Mouse (Mus musculus) embryonic facial prominence, embryonic 14.5 days (tissue): ENCODE data around the gene Selenoh. TPM values are rescaled to one million over a fixed set of nuclear protein-coding genes. Genes with fewer than 3 reads are reported as not detected.

ENCODE experiments used
- ATAC-seq: fragments of 200-750 bp; cut with Nextera tagmentation; 2 replicates; pipeline ENCODE4 v1.8.0; 2017; ENCODE audit warnings: low read depth, moderate number of reproducible peaks, moderate TSS enrichment
- DNase-seq: peaks from one replicate; pipeline ENCODE4 v3.0.0-alpha.2; 2015; ENCODE audit warnings: low spot score
- H3K27ac ChIP-seq: fragments of 300-500 bp; sonication (generic); replicated peaks from 2 replicates; pipeline ENCODE4 v1.5.1; 2014; ENCODE audit warnings: low read depth, mild to moderate bottlenecking, low read length, moderate library complexity
- H3K27me3 ChIP-seq: fragments of 300-500 bp; sonication (generic); replicated peaks from 2 replicates; pipeline ENCODE4 v1.6.1; 2014; ENCODE audit warnings: low read length; ENCODE audit not compliant: control insufficient read depth, insufficient read depth
- H3K36me3 ChIP-seq: fragments of 300-500 bp; sonication (generic); 2 replicates; pipeline ENCODE4 v1.6.1; 2014; ENCODE audit warnings: low read length, mixed read lengths; ENCODE audit not compliant: control insufficient read depth, insufficient read depth
- H3K4me1 ChIP-seq: fragments of 300-500 bp; sonication (generic); 2 replicates; pipeline ENCODE4 v1.6.1; 2014; ENCODE audit warnings: antibody characterized with exemption, low read length; ENCODE audit not compliant: control insufficient read depth, insufficient read depth
- H3K4me2 ChIP-seq: fragments of 300-500 bp; sonication (generic); 2 replicates; pipeline ENCODE4 v1.6.1; 2014; ENCODE audit warnings: low read depth, mild to moderate bottlenecking, low read length, moderate library complexity, mixed read lengths
- H3K4me3 ChIP-seq: fragments of 300-500 bp; sonication (generic); 2 replicates; pipeline ENCODE4 v1.5.1; 2014; ENCODE audit warnings: low read depth, mild to moderate bottlenecking, low read length
- H3K9ac ChIP-seq: fragments of 300-500 bp; sonication (generic); 2 replicates; pipeline ENCODE4 v1.6.1; 2014; ENCODE audit warnings: low read depth, mild to moderate bottlenecking, low read length, moderate library complexity, mixed read lengths
- H3K9me3 ChIP-seq: fragments of 300-500 bp; sonication (generic); 2 replicates; pipeline ENCODE4 v1.6.1; 2016; ENCODE audit warnings: low read length; ENCODE audit not compliant: control insufficient read depth
- WGBS: fragments of 180-500 bp; shearing (Covaris S2); extraction: QIAGEN DNeasy Blood & Tissue Kit; methylation state at CpG from one replicate; pipeline ENCODE4 v1.1.7; 2014; 5-methylcytosine and 5-hydroxymethylcytosine counted together
- polyA plus RNA-seq: library from polyadenylated mRNA; unstranded; fragments of >200 nt; fragmentation: Nextera tagmentation; extraction: Ambion mirVana; gene quantifications from 2 replicates; pipeline ENCODE4 v1.2.1, GENCODE M21; 2014

The Selenoh gene
- polyA plus RNA-seq = 237 and 272 TPM in 2 replicates

DNA sequence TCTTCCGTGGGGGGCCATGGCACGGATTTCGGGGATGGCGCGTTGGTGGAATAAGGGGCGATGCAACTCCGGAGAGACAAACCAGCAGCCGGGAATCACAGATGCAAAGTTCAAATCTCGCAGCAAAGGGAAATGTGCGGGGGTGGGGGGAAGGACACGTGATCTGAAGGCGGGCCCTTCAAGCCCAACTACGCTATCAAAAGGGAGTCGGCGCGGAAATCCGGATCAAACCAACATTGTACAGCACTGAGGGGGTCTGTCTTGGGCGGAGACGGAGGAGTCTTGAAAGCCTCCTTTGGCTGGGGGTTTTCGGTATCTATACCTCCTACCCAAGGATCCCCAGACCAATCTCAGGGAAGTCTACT lies at the start of gene Selenoh:
Gene Selenoh (minus strand): TSS at position 202 of the 365 bp plus-strand sequence.
- H3K9ac ChIP-seq = peak within 1 kb of the TSS; percentile 96
- ATAC-seq (peak; percentile 98), DNase-seq (peak; percentile 98)
- H3K4me3 ChIP-seq = peak within 1 kb of the TSS; percentile 98
- no peaks in the 10 kb centered on the region for H3K9me3 ChIP-seq
- WGBS = under 1% methylated on average over 20 of the region's 20 CpGs
- peak within 1 kb of the TSS; percentile 93 for H3K27ac ChIP-seq
- peak within 1 kb of the TSS; percentile 60 for H3K4me2 ChIP-seq
- peaks cover 42% of the 10 kb centered on the region for H3K36me3 ChIP-seq
- H3K27me3 ChIP-seq = no peaks in the 10 kb centered on the region
- peaks cover 7% of the 10 kb centered on the region for H3K4me1 ChIP-seq

DNA sequence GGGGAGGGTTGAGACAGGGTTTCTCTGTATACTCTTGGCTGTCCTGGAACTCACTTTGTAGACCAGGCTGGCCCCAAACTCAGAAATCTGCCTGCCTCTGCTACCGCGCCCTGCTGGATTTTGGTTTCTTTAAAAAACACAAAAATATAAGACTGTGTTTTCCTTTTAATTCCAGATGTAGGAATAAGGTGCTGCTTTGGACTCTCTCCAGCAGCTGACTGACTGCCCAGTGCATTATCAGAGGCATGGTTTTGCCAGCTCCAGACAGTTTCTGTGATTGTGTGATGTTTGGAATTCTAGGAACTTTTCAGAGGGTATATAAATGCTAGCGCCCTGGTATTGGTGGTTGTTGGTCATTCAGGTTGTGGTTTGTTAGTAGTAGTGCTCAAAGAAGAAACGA lies 46.8 kb upstream of the Selenoh start:
- Histone ChIP-seq H3K36me3 (0 out of 2 replicates have a peak, but pooled peaks cover 4% of the 10 kb centered on the region), H3K4me1 (peaks cover 9% of the 10 kb centered on the region), H3K9me3 (no peaks in the 10 kb centered on the region), H3K27me3 (no peaks in the 10 kb centered on the region), H3K27ac (no peak overlapping the region), H3K9ac (no peak overlapping the region), H3K4me2 (no peak overlapping the region), H3K4me3 (no peak overlapping the region)
- DNase-seq = no peak
- WGBS = 96% methylated on average over 4 of the region's 4 CpGs
- ATAC-seq = no peak

DNA sequence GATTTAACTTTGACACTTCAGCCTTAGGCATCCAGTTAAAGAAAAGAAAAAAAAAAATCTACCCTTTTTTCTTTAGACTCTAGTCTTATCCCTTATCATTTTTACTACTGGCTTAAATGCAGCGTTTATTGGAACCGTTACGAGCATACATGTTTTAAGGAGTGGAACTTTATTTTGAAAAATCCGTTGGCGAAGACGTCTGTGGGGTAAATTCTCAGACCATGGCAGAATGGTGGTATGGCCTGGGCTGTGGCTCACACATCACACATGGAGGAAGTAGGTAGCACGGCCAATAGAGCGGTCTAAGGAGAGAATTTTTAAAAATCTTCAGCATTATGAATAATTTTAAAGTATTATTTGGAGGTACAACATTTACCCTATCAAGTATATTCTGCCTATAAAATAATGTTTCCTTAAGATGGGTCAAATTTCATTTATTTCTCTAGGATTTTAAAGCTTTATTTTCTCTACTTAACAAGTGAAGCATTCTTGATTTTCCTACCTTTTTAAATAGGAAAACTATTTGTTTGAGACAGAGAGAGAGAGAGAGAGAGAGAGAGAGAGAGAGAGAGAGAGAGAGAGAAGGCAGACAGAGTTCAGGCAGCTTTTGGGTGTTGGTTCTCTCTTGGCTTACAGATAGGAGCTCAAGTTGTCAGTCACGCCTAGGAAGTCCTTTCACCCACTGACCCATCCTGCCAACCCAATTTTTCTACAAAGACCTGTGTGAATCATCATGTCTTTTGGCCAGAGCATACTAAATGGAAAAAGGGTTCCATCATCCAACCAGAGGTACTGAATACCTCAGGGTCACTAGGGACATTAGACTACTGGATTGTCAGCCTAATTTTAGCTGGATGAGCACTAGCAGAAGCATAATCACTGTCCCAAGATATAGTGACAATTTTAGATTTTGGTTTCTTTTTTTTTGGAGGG lies 46.1 kb upstream of the Selenoh start:
- 28% methylated on average over 9 of the region's 9 CpGs for WGBS
- Histone ChIP-seq H3K9me3 (no peaks in the 10 kb centered on the region), H3K4me1 (peaks cover 9% of the 10 kb centered on the region), H3K4me2 (peak overlapping the region; percentile 73), H3K9ac (peak overlapping the region; percentile 95), H3K4me3 (peak overlapping the region; percentile 97), H3K27me3 (no peaks in the 10 kb centered on the region), H3K27ac (peak overlapping the region; percentile 97), H3K36me3 (0 out of 2 replicates have a peak, but pooled peaks cover 4% of the 10 kb centered on the region)
- DNase-seq (no peak), ATAC-seq (no peak)

DNA sequence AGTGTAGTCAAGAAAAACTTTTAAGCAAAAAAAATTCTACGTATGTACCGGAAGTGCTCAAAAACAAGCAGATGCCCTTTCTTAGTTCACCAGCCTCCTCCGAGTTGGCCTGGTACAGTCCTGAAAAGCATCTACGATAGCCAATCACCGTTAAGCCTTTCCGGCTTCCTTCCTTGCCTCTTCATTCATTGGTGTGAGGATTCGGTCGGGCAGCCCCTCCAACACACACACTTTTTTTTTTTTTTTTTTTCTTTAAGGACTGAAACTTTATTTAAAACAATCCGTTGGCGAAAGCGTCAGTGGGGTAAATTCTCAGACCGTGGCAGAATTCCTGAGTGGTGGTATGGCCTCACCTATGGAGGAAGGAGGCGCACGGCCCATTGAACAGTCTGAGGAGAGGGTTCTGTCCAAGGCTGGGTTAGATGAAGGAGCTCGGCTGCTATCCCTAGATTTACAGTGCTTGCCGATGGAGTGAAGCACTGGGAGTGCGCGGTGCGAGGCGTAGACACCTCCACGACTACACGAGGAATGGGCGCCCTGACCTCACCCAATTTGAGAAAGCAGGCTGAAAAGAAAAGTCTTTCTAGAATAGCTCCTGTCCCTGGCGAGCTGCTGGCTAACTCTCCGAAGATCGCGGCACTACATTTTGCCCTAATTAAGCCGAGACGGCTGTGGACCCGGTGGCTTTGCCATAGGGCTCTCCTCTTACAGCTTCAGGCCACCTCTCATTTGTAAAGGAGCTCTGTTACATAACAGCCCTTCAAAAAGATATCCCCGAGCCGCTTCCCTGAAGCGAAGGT lies 45.2 kb upstream of the Selenoh start:
- Histone ChIP-seq H3K4me2 (peak overlapping the region; percentile 73), H3K9ac (peak overlapping the region; percentile 95), H3K36me3 (peaks cover 6% of the 10 kb centered on the region), H3K9me3 (no peaks in the 10 kb centered on the region), H3K4me1 (peaks cover 9% of the 10 kb centered on the region), H3K4me3 (peak overlapping the region; percentile 97), H3K27ac (peak overlapping the region; percentile 97), H3K27me3 (no peaks in the 10 kb centered on the region)
- DNase-seq (peak; percentile 99), ATAC-seq (peak; percentile 96)
- WGBS = under 1% methylated on average over 33 of the region's 33 CpGs

DNA sequence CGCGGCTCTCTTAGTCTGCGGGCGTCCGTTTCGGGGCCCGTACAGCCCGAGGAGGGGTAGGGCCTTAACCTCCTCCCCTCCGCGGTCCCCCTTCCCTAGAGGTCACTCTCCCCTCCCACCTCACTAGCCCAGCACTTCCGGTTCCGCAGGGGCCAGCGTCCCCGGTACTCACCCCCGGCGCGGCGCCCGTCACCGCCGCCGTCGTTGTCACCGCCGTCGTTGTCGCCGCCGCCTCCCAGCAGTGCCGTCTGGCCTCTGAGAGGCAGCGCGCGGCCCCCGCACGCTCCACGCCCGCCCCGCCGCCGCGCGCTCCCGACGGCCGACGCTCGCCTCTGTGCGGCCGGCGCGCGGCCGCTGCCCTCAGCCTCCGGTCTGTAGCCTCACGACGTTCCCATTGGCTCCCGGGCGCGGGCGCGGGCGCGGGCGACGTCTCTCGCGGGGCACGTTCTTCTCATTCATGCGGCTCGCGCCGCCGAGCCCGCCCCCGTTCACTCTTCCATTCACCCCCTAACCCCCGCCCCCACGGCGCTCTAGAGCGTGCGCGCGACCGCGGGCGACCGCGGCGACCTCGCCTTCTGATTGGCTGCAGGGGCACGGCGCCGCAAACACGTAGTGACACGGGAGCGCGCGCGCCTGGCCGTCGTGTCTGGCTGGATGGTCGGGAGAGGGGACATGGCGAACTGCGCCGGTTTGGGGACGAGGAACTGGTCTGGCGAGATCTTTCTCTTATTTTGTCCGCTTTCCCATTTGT lies 44.4 kb upstream of the Selenoh start, which contains the start of gene Zdhhc5:
Gene Zdhhc5 (minus strand): TSS at position 370 of the 751 bp plus-strand sequence.
- Histone ChIP-seq H3K27ac (peak within 1 kb of the TSS; percentile 97), H3K9ac (peak within 1 kb of the TSS; percentile 95), H3K36me3 (peaks cover 14% of the 10 kb centered on the region), H3K4me3 (peak within 1 kb of the TSS; percentile 97), H3K27me3 (no peaks in the 10 kb centered on the region), H3K4me2 (peak within 1 kb of the TSS; percentile 73), H3K4me1 (peaks cover 9% of the 10 kb centered on the region), H3K9me3 (no peaks in the 10 kb centered on the region)
- ATAC-seq (peak; percentile 97), DNase-seq (peak; percentile 98)
- under 1% methylated on average over 62 of the region's 107 CpGs for WGBS

DNA sequence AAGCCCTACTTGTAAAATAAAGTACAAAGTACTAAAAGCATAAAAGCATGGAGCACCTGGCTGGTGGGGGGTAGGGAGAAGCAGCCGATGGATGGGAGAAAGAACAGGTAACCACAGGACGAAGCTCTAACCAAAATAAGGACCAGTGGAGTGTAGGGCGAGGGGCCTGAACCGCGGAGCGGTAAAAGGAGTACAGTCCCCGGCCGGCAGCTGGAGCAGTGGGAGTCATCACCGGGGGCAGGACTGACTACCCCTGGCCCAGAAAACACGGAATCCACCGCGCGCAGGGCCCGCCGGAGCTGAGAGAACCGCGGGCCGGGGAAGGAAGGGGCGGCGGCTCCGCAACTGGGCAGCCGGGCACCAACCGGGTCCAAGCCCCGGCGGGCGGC lies 43.8 kb upstream of the Selenoh start:
- Histone ChIP-seq H3K4me1 (peaks cover 9% of the 10 kb centered on the region), H3K9me3 (no peaks in the 10 kb centered on the region), H3K4me2 (peak overlapping the region; percentile 57), H3K9ac (peak overlapping the region; percentile 95), H3K27ac (peak overlapping the region; percentile 97), H3K4me3 (peak overlapping the region; percentile 97), H3K27me3 (no peaks in the 10 kb centered on the region), H3K36me3 (peaks cover 20% of the 10 kb centered on the region)
- DNase-seq = no peak
- 0% methylated on average over 12 of the region's 26 CpGs for WGBS
- ATAC-seq = peak; percentile 0; the same call in 1 of the 2 replicates

DNA sequence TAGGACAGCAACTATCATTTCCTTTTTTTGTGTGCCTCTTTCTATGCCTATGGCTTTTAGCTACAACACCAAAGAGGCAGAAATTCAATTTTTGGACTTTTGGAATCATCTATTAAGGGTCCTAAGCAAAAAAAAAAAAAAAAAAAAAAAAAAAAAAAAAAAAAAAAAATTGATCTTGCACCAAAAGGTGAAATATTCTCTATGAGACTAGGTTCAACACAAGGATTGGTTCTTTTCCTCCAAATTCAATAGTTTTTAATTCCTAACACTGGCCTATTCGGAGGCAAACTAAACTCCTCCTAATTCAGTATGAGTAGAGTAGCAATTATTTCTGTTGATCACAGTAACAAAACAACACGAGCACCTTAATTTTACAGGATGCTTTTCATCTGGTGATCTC lies 41.3 kb upstream of the Selenoh start:
- H3K4me3 ChIP-seq = no peak overlapping the region
- ATAC-seq = no peak
- H3K9me3 ChIP-seq = no peaks in the 10 kb centered on the region
- no peak overlapping the region for H3K9ac ChIP-seq
- H3K27ac ChIP-seq = no peak overlapping the region
- H3K36me3 ChIP-seq = peaks cover 44% of the 10 kb centered on the region
- no peak overlapping the region for H3K4me2 ChIP-seq
- no peaks in the 10 kb centered on the region for H3K27me3 ChIP-seq
- no peak for DNase-seq
- peaks cover 9% of the 10 kb centered on the region for H3K4me1 ChIP-seq
- 83% methylated on average over 2 of the region's 2 CpGs for WGBS

DNA sequence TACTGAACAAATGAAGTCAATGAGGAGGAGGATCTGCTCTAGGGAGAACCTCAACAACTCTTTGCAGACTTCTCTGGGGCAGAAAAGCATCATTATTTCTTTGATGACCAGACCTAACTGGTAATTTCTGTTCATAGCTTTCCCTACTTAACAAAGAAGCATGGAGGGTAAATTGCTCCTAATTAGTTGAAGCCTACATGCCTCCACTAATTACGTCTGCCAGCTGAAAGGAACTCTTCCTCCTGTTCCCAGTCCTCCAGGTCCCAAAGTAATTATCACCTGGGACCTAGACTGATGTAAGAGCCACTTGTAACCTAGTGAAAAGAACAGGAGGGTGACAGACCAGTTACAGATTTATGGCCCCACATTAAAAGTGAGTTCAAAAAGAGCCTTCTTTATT lies 37.0 kb upstream of the Selenoh start:
- no peaks in the 10 kb centered on the region for H3K9me3 ChIP-seq
- no peaks in the 10 kb centered on the region for H3K27me3 ChIP-seq
- 42% methylated on average over 1 of the region's 1 CpGs for WGBS
- ATAC-seq (no peak; the same call in 1 of the 2 replicates), DNase-seq (peak; percentile 17)
- no peak overlapping the region for H3K9ac ChIP-seq
- no peak overlapping the region for H3K4me3 ChIP-seq
- H3K27ac ChIP-seq = no peak overlapping the region
- H3K4me2 ChIP-seq = no peak overlapping the region
- H3K4me1 ChIP-seq = no peaks in the 10 kb centered on the region
- H3K36me3 ChIP-seq = peaks cover 81% of the 10 kb centered on the region
